Mouse (Mus musculus) cerebellum, postnatal 25 days (tissue): ENCODE results near the gene Upk3bl.
"Not testable (repeated sequence)": the region's sequence is repeated elsewhere in the genome, so short reads cannot be mapped to it uniquely, and the experiment has no call there.

Source experiments
- DNase-seq, 2 experiments: peaks; one replicate each; pipeline ENCODE4 v3.0.0; 2021; ENCODE audit warnings: mixed read lengths in 2 of 2

Gene Upk3bl

GRCm38 (mm10) chr5:136048541-136048940 lies 5.8 kb upstream of the Upk3bl start:
- DNase-seq, result not testable (repeated sequence)

GRCm38 (mm10) chr5:136049926-136050325 lies 4.4 kb upstream of the Upk3bl start:
- no peak for DNase-seq

- no peak for DNase-seq
Observed at GRCm38 (mm10) chr5:136051231-136052085, 2.8 kb upstream of the Upk3bl start.

- DNase-seq, result no peak
Observed at GRCm38 (mm10) chr5:136052861-136053655, 1.2 kb upstream of the Upk3bl start.

- no peak for DNase-seq
Observed at GRCm38 (mm10) chr5:136056062-136056461, 1.8 kb downstream of the Upk3bl start.

- DNase-seq, result no peak
Observed at GRCm38 (mm10) chr5:136057085-136057484, 2.8 kb downstream of the Upk3bl start.

- peak; percentile 83 to 87 for DNase-seq
Observed at GRCm38 (mm10) chr5:136061567-136061966, 7.3 kb downstream of the Upk3bl start.

GRCm38 (mm10) chr5:136063920-136064319 lies 9.6 kb downstream of the Upk3bl start:
- no peak for DNase-seq

GRCm38 (mm10) chr5:136066404-136067148 lies 12.3 kb downstream of the Upk3bl start:
- not testable (repeated sequence) for DNase-seq

GRCm38 (mm10) chr5:136069411-136069810 lies 15.1 kb downstream of the Upk3bl start:
- DNase-seq, result no peak

- no peak for DNase-seq
Observed at GRCm38 (mm10) chr5:136073051-136073450, 18.8 kb downstream of the Upk3bl start.

- DNase-seq, result no peak
Observed at GRCm38 (mm10) chr5:136073526-136073925, 19.2 kb downstream of the Upk3bl start.

GRCm38 (mm10) chr5:136075076-136075475 lies 20.8 kb downstream of the Upk3bl start:
- no peak for DNase-seq

GRCm38 (mm10) chr5:136076284-136076683 lies 22.0 kb downstream of the Upk3bl start:
- no peak for DNase-seq

- DNase-seq, result no peak
Observed at GRCm38 (mm10) chr5:136077001-136077550, 22.8 kb downstream of the Upk3bl start.

- no peak for DNase-seq
Observed at GRCm38 (mm10) chr5:136078136-136078535, 23.8 kb downstream of the Upk3bl start.

GRCm38 (mm10) chr5:136082345-136082744 lies 28.1 kb downstream of the Upk3bl start:
- no peak for DNase-seq

- DNase-seq, result peak; percentile 91 to 96
Observed at GRCm38 (mm10) chr5:136083669-136084107, 29.4 kb downstream of the Upk3bl start, which contains the start of gene Rasa4. Gene Rasa4, plus strand, starts transcription at chr5:136083916.

GRCm38 (mm10) chr5:136084144-136084881 lies 30.0 kb downstream of the Upk3bl start:
- no peak for DNase-seq

- peak; percentile 48 to 65 for DNase-seq
Observed at GRCm38 (mm10) chr5:136084891-136085651, 30.8 kb downstream of the Upk3bl start.

- DNase-seq, result no peak
Observed at GRCm38 (mm10) chr5:136086290-136086689, 32.0 kb downstream of the Upk3bl start.
